Mouse (Mus musculus): ENCODE results near the gene Nr1d1. TPM values are rescaled to one million over a fixed set of nuclear protein-coding genes. Genes with fewer than 3 reads are reported as not detected.

Nr1d1 gene
- polyA plus RNA-seq, 1 experiment from 2014 or later: 8.9 TPM

DNA sequence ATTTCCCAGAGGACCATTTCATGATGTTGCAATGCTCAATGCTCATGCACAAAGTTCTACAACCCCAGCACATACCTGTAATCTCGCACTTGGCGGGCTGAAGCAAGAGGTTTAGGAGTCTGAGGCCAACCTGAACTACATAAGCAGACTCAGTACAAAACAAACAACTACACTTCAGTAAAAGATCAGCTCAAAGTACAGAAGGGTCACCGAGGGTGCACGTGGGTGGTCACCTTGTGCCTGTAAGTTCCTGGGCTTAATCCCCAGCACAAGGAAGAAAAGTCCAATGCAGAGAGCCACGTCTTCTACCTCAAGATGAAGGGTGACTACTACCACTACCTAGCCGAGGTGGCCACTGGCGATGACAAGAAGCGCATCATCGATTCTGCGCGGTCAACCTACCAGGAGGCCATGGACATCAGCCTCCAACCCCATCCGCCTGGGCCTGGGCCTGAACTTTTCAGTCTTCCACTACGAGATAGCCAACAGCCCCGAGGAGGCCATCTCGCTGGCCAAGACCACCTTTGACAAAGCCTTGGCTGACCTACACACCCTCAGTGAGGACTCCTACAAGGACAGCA is 49.1 kb downstream of the Nr1d1 start:
- 0 out of 2 replicates have a peak, but pooled peaks cover 6% of the 10 kb centered on the region for H3K36me3 ChIP-seq (ENCODE audit: insufficient read depth, low read length)
- ATAC-seq: no peak
- no peak for DNase-seq (ENCODE audit: low spot score)
- H3K4me2 ChIP-seq (replicated peaks; ENCODE audit: low read depth, low read length): no peak overlapping the region
- H3K27ac ChIP-seq (ENCODE audit: low read length): no peak overlapping the region
- no peak for TF ChIP-seq EP300 (IDR thresholded peaks at IDR 0.05)
- peaks cover 17% of the 10 kb centered on the region; the same call in 1 of the 2 replicates for H3K4me1 ChIP-seq (ENCODE audit: insufficient read depth, low read depth, low read length)
- H3K9ac ChIP-seq (replicated peaks; ENCODE audit: low read depth): no peak overlapping the region
- H3K4me3 ChIP-seq (ENCODE audit: low read depth, low read length): no peak overlapping the region
- 93% methylated on average over 15 of the region's 15 CpGs for WGBS
- H3K9me3 ChIP-seq (ENCODE audit: low read length): no peaks in the 10 kb centered on the region
- H3K27me3 ChIP-seq (replicated peaks; ENCODE audit: insufficient read depth, low read length): no peaks in the 10 kb centered on the region

GRCm38 (mm10) chr11:98723098-98723497 is 52.0 kb downstream of the Nr1d1 start:
- 43% methylated on average over 7 of the region's 7 CpGs for WGBS
- ATAC-seq (no peak), DNase-seq (ENCODE audit: low spot score) (no peak)
- H3K4me3 ChIP-seq (ENCODE audit: low read depth, low read length): no peak overlapping the region
- H3K9ac ChIP-seq (replicated peaks; ENCODE audit: low read depth): no peak overlapping the region
- H3K36me3 ChIP-seq (ENCODE audit: insufficient read depth, low read length): 0 out of 2 replicates have a peak, but pooled peaks cover 6% of the 10 kb centered on the region
- H3K9me3 ChIP-seq (ENCODE audit: low read length): no peaks in the 10 kb centered on the region
- H3K27me3 ChIP-seq (replicated peaks; ENCODE audit: insufficient read depth, low read length): no peaks in the 10 kb centered on the region
- H3K4me2 ChIP-seq (replicated peaks; ENCODE audit: low read depth, low read length): no peak overlapping the region
- no peak for TF ChIP-seq EP300 (IDR thresholded peaks at IDR 0.05)
- no peak for TF ChIP-seq CTCF (IDR thresholded peaks at IDR 0.05)
- H3K27ac ChIP-seq (ENCODE audit: low read length): 0 out of 2 replicates have a peak overlapping the region, but pooled peaks have one; percentile 27
- peaks cover 15% of the 10 kb centered on the region; the same call in 1 of the 2 replicates for H3K4me1 ChIP-seq (ENCODE audit: insufficient read depth, low read depth, low read length)

DNA sequence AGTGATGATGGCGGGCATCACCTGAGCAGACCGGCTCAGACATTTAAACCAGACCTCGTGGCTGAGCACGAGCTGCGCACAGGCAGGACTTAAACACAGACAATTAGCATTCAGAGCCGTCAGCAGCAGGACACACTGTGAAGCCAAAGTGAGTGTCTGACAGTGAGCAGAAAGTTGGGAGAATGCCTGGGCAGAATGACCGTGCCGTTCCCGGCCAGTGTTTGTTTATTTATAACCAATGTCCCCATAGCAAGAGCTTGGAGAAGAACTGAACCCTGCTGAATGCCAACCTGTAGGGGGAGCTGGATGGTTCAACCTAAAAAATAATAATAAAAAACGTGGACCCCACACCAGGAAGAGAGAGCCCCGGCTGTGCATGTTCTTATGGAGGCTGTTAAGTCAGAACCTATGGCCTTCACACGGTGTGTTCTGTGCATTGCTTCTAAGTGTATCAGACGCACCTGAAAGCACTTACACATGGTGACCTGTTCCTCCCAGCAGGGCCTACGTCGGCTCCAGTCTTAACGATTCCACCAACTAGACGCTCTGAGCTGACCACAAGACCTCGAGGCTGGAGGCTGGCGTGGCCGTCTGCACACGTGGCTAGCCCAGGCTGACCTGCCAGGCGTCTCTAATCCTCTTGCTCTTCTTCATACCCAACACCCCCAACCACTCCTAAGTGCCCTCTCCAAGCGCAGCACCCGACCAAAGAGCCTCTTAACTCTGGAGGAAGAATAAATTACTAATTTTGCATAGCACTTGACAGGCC is 53.5 kb downstream of the Nr1d1 start:
- ATAC-seq (peak; percentile 85), DNase-seq (ENCODE audit: low spot score) (peak; percentile 95)
- Histone ChIP-seq H3K9ac (replicated peaks; ENCODE audit: low read depth) (no peak overlapping the region), H3K36me3 (ENCODE audit: insufficient read depth, low read length) (0 out of 2 replicates have a peak, but pooled peaks cover 11% of the 10 kb centered on the region), H3K4me2 (replicated peaks; ENCODE audit: low read depth, low read length) (no peak overlapping the region), H3K9me3 (ENCODE audit: low read length) (no peaks in the 10 kb centered on the region), H3K4me3 (ENCODE audit: low read depth, low read length) (no peak overlapping the region), H3K27ac (ENCODE audit: low read length) (peak overlapping the region; percentile 81), H3K27me3 (replicated peaks; ENCODE audit: insufficient read depth, low read length) (no peaks in the 10 kb centered on the region), H3K4me1 (ENCODE audit: insufficient read depth, low read depth, low read length) (peaks cover 16% of the 10 kb centered on the region; the same call in 1 of the 2 replicates)
- TF ChIP-seq CTCF (IDR thresholded peaks at IDR 0.05) (peak; percentile 73), EP300 (IDR thresholded peaks at IDR 0.05) (peak; percentile 43; the same call in 1 of the 2 replicates)
- 29% methylated on average over 24 of the region's 24 CpGs for WGBS

GRCm38 (mm10) chr11:98720756-98721155 is 54.4 kb downstream of the Nr1d1 start:
- no peaks in the 10 kb centered on the region for H3K27me3 ChIP-seq (replicated peaks; ENCODE audit: insufficient read depth, low read length)
- H3K4me1 ChIP-seq (ENCODE audit: insufficient read depth, low read depth, low read length): peaks cover 16% of the 10 kb centered on the region; the same call in 1 of the 2 replicates
- peak overlapping the region; percentile 81 for H3K27ac ChIP-seq (ENCODE audit: low read length)
- no peak overlapping the region for H3K4me3 ChIP-seq (ENCODE audit: low read depth, low read length)
- H3K9ac ChIP-seq (replicated peaks; ENCODE audit: low read depth): no peak overlapping the region
- DNase-seq (ENCODE audit: low spot score): peak; percentile 48
- no peak for ATAC-seq
- H3K9me3 ChIP-seq (ENCODE audit: low read length): no peaks in the 10 kb centered on the region
- no peak overlapping the region for H3K4me2 ChIP-seq (replicated peaks; ENCODE audit: low read depth, low read length)
- H3K36me3 ChIP-seq (ENCODE audit: insufficient read depth, low read length): 0 out of 2 replicates have a peak, but pooled peaks cover 11% of the 10 kb centered on the region
- no peak for TF ChIP-seq EP300 (IDR thresholded peaks at IDR 0.05)
- TF ChIP-seq CTCF (IDR thresholded peaks at IDR 0.05): no peak
- WGBS: 71% methylated on average over 2 of the region's 2 CpGs

Other genes starting within 250 kb of the Nr1d1 start
- gene Ikzf3, start 229.3 kb downstream of the Nr1d1 start, polyA plus RNA-seq (2015; fragmentation: Nextera tagmentation; extraction: Ambion mirVana): 0.20 and 0.43 TPM in 2 replicates
- gene Zpbp2, start 224.2 kb downstream of the Nr1d1 start, polyA plus RNA-seq (2015; fragmentation: Nextera tagmentation; extraction: Ambion mirVana): 0.10 and 0.21 TPM in 2 replicates
- gene Ormdl3, start 188.0 kb downstream of the Nr1d1 start, polyA plus RNA-seq (2015; fragmentation: Nextera tagmentation; extraction: Ambion mirVana): 43.7 and 45.3 TPM in 2 replicates
- gene Lrrc3c, start 177.0 kb downstream of the Nr1d1 start, polyA plus RNA-seq (2015; fragmentation: Nextera tagmentation; extraction: Ambion mirVana): not detected in 2 replicates
- 0.14 and 0.70 TPM in 2 replicates for gene Gm12355, start 149.7 kb downstream of the Nr1d1 start, polyA plus RNA-seq (2015; fragmentation: Nextera tagmentation; extraction: Ambion mirVana)
- gene Gsdma3, start 149.0 kb downstream of the Nr1d1 start, polyA plus RNA-seq (2015; fragmentation: Nextera tagmentation; extraction: Ambion mirVana): not detected in 2 replicates
- not detected in 2 replicates for gene Gsdma2, start 128.6 kb downstream of the Nr1d1 start, polyA plus RNA-seq (2015; fragmentation: Nextera tagmentation; extraction: Ambion mirVana)
- not detected in 2 replicates for gene Gsdma, start 111.0 kb downstream of the Nr1d1 start, polyA plus RNA-seq (2015; fragmentation: Nextera tagmentation; extraction: Ambion mirVana)
- gene Psmd3, start 92.8 kb downstream of the Nr1d1 start, polyA plus RNA-seq (2015; fragmentation: Nextera tagmentation; extraction: Ambion mirVana): 105 and 107 TPM in 2 replicates
- gene Csf3, start 74.1 kb downstream of the Nr1d1 start, polyA plus RNA-seq (2015; fragmentation: Nextera tagmentation; extraction: Ambion mirVana): 0.19 TPM in 1 of 2 replicates, not detected in the other
- gene Med24, start 45.9 kb downstream of the Nr1d1 start, polyA plus RNA-seq (2015; fragmentation: Nextera tagmentation; extraction: Ambion mirVana): 19.9 and 20.6 TPM in 2 replicates
- gene Thra, start 34.7 kb downstream of the Nr1d1 start, polyA plus RNA-seq (2015; fragmentation: Nextera tagmentation; extraction: Ambion mirVana): 38.1 and 40.5 TPM in 2 replicates
- gene Msl1, start 20.2 kb upstream of the Nr1d1 start, polyA plus RNA-seq (2015; fragmentation: Nextera tagmentation; extraction: Ambion mirVana): 16.3 and 21.3 TPM in 2 replicates
- 22.7 and 22.9 TPM in 2 replicates for gene Casc3, start 29.6 kb upstream of the Nr1d1 start, polyA plus RNA-seq (2015; fragmentation: Nextera tagmentation; extraction: Ambion mirVana)
- 1.1 and 1.5 TPM in 2 replicates for gene Rapgefl1, start 61.5 kb upstream of the Nr1d1 start, polyA plus RNA-seq (2015; fragmentation: Nextera tagmentation; extraction: Ambion mirVana)
- gene Wipf2, start 88.3 kb upstream of the Nr1d1 start, polyA plus RNA-seq (2015; fragmentation: Nextera tagmentation; extraction: Ambion mirVana): 4.0 and 4.1 TPM in 2 replicates
- gene Cdc6, start 132.5 kb upstream of the Nr1d1 start, polyA plus RNA-seq (2015; fragmentation: Nextera tagmentation; extraction: Ambion mirVana): 2.5 and 2.6 TPM in 2 replicates
- 26.2 and 28.8 TPM in 2 replicates for gene Rara, start 152.5 kb upstream of the Nr1d1 start, polyA plus RNA-seq (2015; fragmentation: Nextera tagmentation; extraction: Ambion mirVana)
- gene Gjd3, start 207.7 kb upstream of the Nr1d1 start, polyA plus RNA-seq (2015; fragmentation: Nextera tagmentation; extraction: Ambion mirVana): 0.56 and 1.0 TPM in 2 replicates
- 11.1 and 16.9 TPM in 2 replicates for gene Top2a, start 248.9 kb upstream of the Nr1d1 start, polyA plus RNA-seq (2015; fragmentation: Nextera tagmentation; extraction: Ambion mirVana)